ENCODE assay signal across 9 mouse cellular contexts in genomic region chr9:61745301-61745801, GRCm38 (mm10).
DNase-seq lines count a peak whose midpoint lies in the region; ATAC-seq and TF ChIP-seq lines count a peak whose summit lies in the region.
"Had no signal": no experiment of that assay in that cellular context is flagged by ENCODE, and none has a peak within 500 bp of the region (broad histone marks: within the 10 kb centered on the region; RNA-seq: fewer than 3 reads in every experiment).

No protein-coding gene starts in this region.

- no peak overlapping the region for H3K4me3 ChIP-seq in intestine, embryonic 15.5 days (replicated peaks)
- H3K4me3 ChIP-seq in intestine, postnatal 0 days (ENCODE audit: low read depth, low read length) = no peak overlapping the region
- H3K4me3 ChIP-seq in hindbrain, embryonic 11.5 days (ENCODE audit: low read depth, low read length) = no peak overlapping the region
- H3K4me3 ChIP-seq: limb, embryonic 12.5 days had no signal

- 0 out of 2 replicates have a peak overlapping the region, but pooled peaks have one; percentile 15 for H3K27ac ChIP-seq in intestine, embryonic 15.5 days
- H3K27ac ChIP-seq in intestine, postnatal 0 days (ENCODE audit: low read depth, low read length) = no peak overlapping the region
- H3K27ac ChIP-seq in hindbrain, embryonic 11.5 days (ENCODE audit: low read depth, low read length) = no peak overlapping the region
- H3K27ac ChIP-seq: limb, embryonic 12.5 days had no signal

- WGBS in intestine, embryonic 15.5 days = 44% methylated on average over 7 of the region's 7 CpGs
- 51% methylated on average over 7 of the region's 7 CpGs for WGBS in intestine, postnatal 0 days
- 40% methylated on average over 7 of the region's 7 CpGs for WGBS in hindbrain, embryonic 11.5 days

- H3K4me1 ChIP-seq in intestine, embryonic 15.5 days (replicated peaks) = peaks cover 9% of the 10 kb centered on the region
- no peaks in the 10 kb centered on the region for H3K4me1 ChIP-seq in intestine, postnatal 0 days (replicated peaks; ENCODE audit: control insufficient read depth, insufficient read depth, low read length)
- no peaks in the 10 kb centered on the region; the same call in none of the 2 replicates for H3K4me1 ChIP-seq in hindbrain, embryonic 11.5 days (replicated peaks; ENCODE audit: control insufficient read depth, insufficient read depth, low read length)
- H3K4me1 ChIP-seq: limb, embryonic 12.5 days had no signal

- TF ChIP-seq CTCF in intestine, postnatal 0 days (IDR thresholded peaks at IDR 0.05; ENCODE audit: low read depth) = no peak

- no peaks in the 10 kb centered on the region for H3K36me3 ChIP-seq in intestine, embryonic 15.5 days
- no peaks in the 10 kb centered on the region for H3K36me3 ChIP-seq in intestine, postnatal 0 days (ENCODE audit: control insufficient read depth, insufficient read depth)
- H3K36me3 ChIP-seq in hindbrain, embryonic 11.5 days (ENCODE audit: control insufficient read depth, insufficient read depth, low read length) = no peaks in the 10 kb centered on the region
- H3K36me3 ChIP-seq: limb, embryonic 12.5 days had no signal

- peak; percentile 32 for DNase-seq in adrenal gland, adult 8-10 months
- DNase-seq in cerebellum, adult 18-20 months = peak; percentile 41 to 45
- peak; percentile 54 to 62 for DNase-seq in kidney, postnatal 4 days
- no peak for DNase-seq in lung, postnatal 10 days
- DNase-seq in hindbrain, embryonic 11.5 days (ENCODE audit: low spot score) = no peak

- no peaks in the 10 kb centered on the region for H3K27me3 ChIP-seq in intestine, embryonic 15.5 days (replicated peaks)
- H3K27me3 ChIP-seq in intestine, postnatal 0 days (replicated peaks; ENCODE audit: control insufficient read depth, insufficient read depth, low read length) = no peaks in the 10 kb centered on the region
- no peaks in the 10 kb centered on the region; the same call in 1 of the 2 replicates for H3K27me3 ChIP-seq in hindbrain, embryonic 11.5 days (ENCODE audit: control insufficient read depth, insufficient read depth, low read length)

- no peaks in the 10 kb centered on the region for H3K9me3 ChIP-seq in intestine, embryonic 15.5 days
- no peaks in the 10 kb centered on the region for H3K9me3 ChIP-seq in intestine, postnatal 0 days (ENCODE audit: control insufficient read depth)
- H3K9me3 ChIP-seq in hindbrain, embryonic 11.5 days (ENCODE audit: control insufficient read depth, low read length) = no peaks in the 10 kb centered on the region
- H3K9me3 ChIP-seq: limb, embryonic 12.5 days had no signal

- no peak overlapping the region for H3K4me2 ChIP-seq in intestine, embryonic 15.5 days (replicated peaks)
- no peak overlapping the region for H3K4me2 ChIP-seq in intestine, postnatal 0 days (replicated peaks; ENCODE audit: low read depth)
- no peak overlapping the region for H3K4me2 ChIP-seq in hindbrain, embryonic 11.5 days (replicated peaks; ENCODE audit: low read depth, low read length)
- H3K4me2 ChIP-seq: limb, embryonic 12.5 days had no signal

- peak; percentile 34; the same call in 1 of the 2 replicates for ATAC-seq in intestine, embryonic 15.5 days
- ATAC-seq in intestine, postnatal 0 days = no peak
- ATAC-seq in erythroid progenitor cell, adult 5-6 weeks (replicated peaks; ENCODE audit: low FRiP score, poor library complexity, severe bottlenecking) = no peak
- ATAC-seq in hindbrain, embryonic 11.5 days (ENCODE audit: low FRiP score) = no peak

- H3K9ac ChIP-seq in intestine, embryonic 15.5 days = no peak overlapping the region
- no peak overlapping the region for H3K9ac ChIP-seq in intestine, postnatal 0 days (ENCODE audit: low read depth, low read length)
- H3K9ac ChIP-seq in hindbrain, embryonic 11.5 days (ENCODE audit: low read depth, low read length) = no peak overlapping the region
- H3K9ac ChIP-seq: limb, embryonic 12.5 days had no signal

Comparison
In these comparisons a context has a peak if more than half of its experiments do, and no peak if none do; other contexts are left out.
1. DNase-seq: peak in adrenal gland, adult 8-10 months (single experiment), cerebellum, adult 18-20 months (2 of 2) and kidney, postnatal 4 days (2 of 2); none in lung, postnatal 10 days (single experiment) and hindbrain, embryonic 11.5 days (single experiment).